Mouse (Mus musculus) intestine, embryonic 15.5 days (tissue): ENCODE results near the gene Rassf5. TPM values are rescaled to one million over a fixed set of nuclear protein-coding genes. Genes with fewer than 3 reads are reported as not detected.

Source experiments
- ATAC-seq: fragments of 200-750 bp; cut with Nextera tagmentation; 2 replicates; pipeline ENCODE4 v1.8.0; 2017; ENCODE audit warnings: moderate TSS enrichment, moderate library complexity
- H3K27ac ChIP-seq: fragments of 300-500 bp; sonication (generic); 2 replicates; pipeline ENCODE4 v1.5.1; 2015; ENCODE audit warnings: mild to moderate bottlenecking, inconsistent platforms
- H3K27me3 ChIP-seq: fragments of 300-500 bp; sonication (generic); replicated peaks from 2 replicates; pipeline ENCODE4 v1.6.1; 2015; ENCODE audit warnings: inconsistent platforms
- H3K36me3 ChIP-seq: fragments of 300-500 bp; sonication (generic); 2 replicates; pipeline ENCODE4 v1.6.1; 2015; ENCODE audit warnings: inconsistent platforms
- H3K4me1 ChIP-seq: fragments of 300-500 bp; sonication (generic); replicated peaks from 2 replicates; pipeline ENCODE4 v1.6.1; 2015; ENCODE audit warnings: inconsistent platforms
- H3K4me2 ChIP-seq: fragments of 300-500 bp; sonication (generic); replicated peaks from 2 replicates; pipeline ENCODE4 v1.6.1; 2015; ENCODE audit warnings: mild to moderate bottlenecking, inconsistent platforms
- H3K4me3 ChIP-seq: fragments of 300-500 bp; sonication (generic); replicated peaks from 2 replicates; pipeline ENCODE4 v1.5.1; 2015; ENCODE audit warnings: inconsistent platforms
- H3K9ac ChIP-seq: fragments of 300-500 bp; sonication (generic); 2 replicates; pipeline ENCODE4 v1.6.1; 2015; ENCODE audit warnings: inconsistent platforms
- H3K9me3 ChIP-seq: fragments of 300-500 bp; sonication (generic); 2 replicates; pipeline ENCODE4 v1.6.1; 2016; ENCODE audit warnings: inconsistent platforms
- WGBS: fragments of 180-500 bp; shearing (Covaris S2); methylation state at CpG from one replicate; pipeline ENCODE4 v1.1.7; 2015; 5-methylcytosine and 5-hydroxymethylcytosine counted together
- polyA plus RNA-seq: library from polyadenylated mRNA; unstranded; fragments of >200 nt; fragmentation: Nextera tagmentation; extraction: Ambion mirVana; gene quantifications from 2 replicates; pipeline ENCODE4 v1.2.1, GENCODE M21; 2015

Rassf5 gene
- polyA plus RNA-seq, 1 experiment from 2014 or later, result 2.8 TPM

- Histone ChIP-seq H3K4me3 (no peak overlapping the region), H3K27ac (no peak overlapping the region), H3K4me1 (peaks cover 18% of the 10 kb centered on the region), H3K4me2 (peak overlapping the region; percentile 27), H3K27me3 (no peaks in the 10 kb centered on the region), H3K9ac (no peak overlapping the region), H3K36me3 (no peaks in the 10 kb centered on the region), H3K9me3 (no peaks in the 10 kb centered on the region)
- peak; percentile 83 for ATAC-seq
- 49% methylated on average over 12 of the region's 12 CpGs for WGBS
Measured at GRCm38 (mm10) chr1:131199976-131200375, 45.1 kb downstream of the Rassf5 start.

GRCm38 (mm10) chr1:131199118-131199821 is 45.8 kb downstream of the Rassf5 start:
- H3K9me3 ChIP-seq, result no peaks in the 10 kb centered on the region
- H3K9ac ChIP-seq, result peak overlapping the region; percentile 29; the same call in 1 of the 2 replicates
- H3K4me2 ChIP-seq, result peak overlapping the region; percentile 27
- H3K36me3 ChIP-seq, result no peaks in the 10 kb centered on the region
- no peak overlapping the region for H3K4me3 ChIP-seq
- ATAC-seq, result no peak
- 70% methylated on average over 18 of the region's 18 CpGs for WGBS
- no peak overlapping the region for H3K27ac ChIP-seq
- no peaks in the 10 kb centered on the region for H3K27me3 ChIP-seq
- H3K4me1 ChIP-seq, result peaks cover 18% of the 10 kb centered on the region

- Histone ChIP-seq H3K4me1 (peaks cover 18% of the 10 kb centered on the region), H3K9ac (no peak overlapping the region), H3K27me3 (no peaks in the 10 kb centered on the region), H3K27ac (no peak overlapping the region), H3K4me2 (no peak overlapping the region), H3K9me3 (no peaks in the 10 kb centered on the region), H3K4me3 (no peak overlapping the region), H3K36me3 (no peaks in the 10 kb centered on the region)
- ATAC-seq, result no peak
- WGBS, result 75% methylated on average over 9 of the region's 9 CpGs
Measured at GRCm38 (mm10) chr1:131198417-131198960, 46.6 kb downstream of the Rassf5 start.

GRCm38 (mm10) chr1:131196107-131196506 is 49.0 kb downstream of the Rassf5 start:
- no peak overlapping the region for H3K4me3 ChIP-seq
- no peak overlapping the region for H3K9ac ChIP-seq
- WGBS, result 27% methylated on average over 2 of the region's 2 CpGs
- H3K27ac ChIP-seq, result no peak overlapping the region
- H3K4me1 ChIP-seq, result peaks cover 18% of the 10 kb centered on the region
- H3K36me3 ChIP-seq, result no peaks in the 10 kb centered on the region
- no peaks in the 10 kb centered on the region for H3K27me3 ChIP-seq
- ATAC-seq, result no peak
- H3K9me3 ChIP-seq, result no peaks in the 10 kb centered on the region
- no peak overlapping the region for H3K4me2 ChIP-seq

- no peaks in the 10 kb centered on the region for H3K27me3 ChIP-seq
- no peak overlapping the region for H3K4me2 ChIP-seq
- ATAC-seq, result no peak
- no peak overlapping the region for H3K27ac ChIP-seq
- peaks cover 18% of the 10 kb centered on the region for H3K4me1 ChIP-seq
- H3K9ac ChIP-seq, result no peak overlapping the region
- WGBS, result 72% methylated on average over 7 of the region's 7 CpGs
- H3K4me3 ChIP-seq, result no peak overlapping the region
- H3K9me3 ChIP-seq, result no peaks in the 10 kb centered on the region
- no peaks in the 10 kb centered on the region for H3K36me3 ChIP-seq
Measured at GRCm38 (mm10) chr1:131195653-131196052, 49.4 kb downstream of the Rassf5 start.

GRCm38 (mm10) chr1:131193746-131194145 is 51.3 kb downstream of the Rassf5 start:
- Histone ChIP-seq H3K27ac (no peak overlapping the region), H3K27me3 (no peaks in the 10 kb centered on the region), H3K4me3 (no peak overlapping the region), H3K9ac (no peak overlapping the region), H3K9me3 (no peaks in the 10 kb centered on the region), H3K36me3 (no peaks in the 10 kb centered on the region), H3K4me2 (no peak overlapping the region), H3K4me1 (peaks cover 9% of the 10 kb centered on the region; the same call in 1 of the 2 replicates)
- ATAC-seq, result no peak
- 48% methylated on average over 3 of the region's 3 CpGs for WGBS

GRCm38 (mm10) chr1:131188655-131189054 is 56.4 kb downstream of the Rassf5 start:
- H3K4me2 ChIP-seq, result no peak overlapping the region
- WGBS, result 94% methylated on average over 5 of the region's 5 CpGs
- H3K4me3 ChIP-seq, result no peak overlapping the region
- no peaks in the 10 kb centered on the region for H3K27me3 ChIP-seq
- H3K27ac ChIP-seq, result no peak overlapping the region
- peaks cover 9% of the 10 kb centered on the region; the same call in 1 of the 2 replicates for H3K4me1 ChIP-seq
- no peaks in the 10 kb centered on the region for H3K9me3 ChIP-seq
- no peak for ATAC-seq
- H3K9ac ChIP-seq, result no peak overlapping the region
- no peaks in the 10 kb centered on the region for H3K36me3 ChIP-seq

GRCm38 (mm10) chr1:131187856-131188255 is 57.2 kb downstream of the Rassf5 start:
- WGBS, result 82% methylated on average over 5 of the region's 5 CpGs
- no peak overlapping the region for H3K4me2 ChIP-seq
- no peak overlapping the region for H3K9ac ChIP-seq
- H3K4me1 ChIP-seq, result peaks cover 9% of the 10 kb centered on the region; the same call in 1 of the 2 replicates
- H3K4me3 ChIP-seq, result no peak overlapping the region
- H3K27me3 ChIP-seq, result no peaks in the 10 kb centered on the region
- no peaks in the 10 kb centered on the region for H3K36me3 ChIP-seq
- H3K27ac ChIP-seq, result no peak overlapping the region
- H3K9me3 ChIP-seq, result no peaks in the 10 kb centered on the region
- no peak for ATAC-seq

- ATAC-seq, result no peak
- Histone ChIP-seq H3K4me1 (peaks cover 9% of the 10 kb centered on the region; the same call in 1 of the 2 replicates), H3K27ac (no peak overlapping the region), H3K4me3 (no peak overlapping the region), H3K27me3 (no peaks in the 10 kb centered on the region), H3K9me3 (no peaks in the 10 kb centered on the region), H3K4me2 (no peak overlapping the region), H3K9ac (no peak overlapping the region), H3K36me3 (no peaks in the 10 kb centered on the region)
- WGBS, result 77% methylated on average over 6 of the region's 6 CpGs
Measured at GRCm38 (mm10) chr1:131186995-131187394, 58.1 kb downstream of the Rassf5 start.

- Histone ChIP-seq H3K4me2 (no peak overlapping the region), H3K36me3 (no peaks in the 10 kb centered on the region), H3K9me3 (no peaks in the 10 kb centered on the region), H3K27me3 (no peaks in the 10 kb centered on the region), H3K9ac (no peak overlapping the region), H3K4me1 (peaks cover 9% of the 10 kb centered on the region; the same call in 1 of the 2 replicates), H3K27ac (no peak overlapping the region), H3K4me3 (no peak overlapping the region)
- 72% methylated on average over 13 of the region's 13 CpGs for whole genome bisulfite sequencing
- no peak for ATAC-seq
Measured at GRCm38 (mm10) chr1:131185821-131186506, 59.1 kb downstream of the Rassf5 start.

- H3K9ac ChIP-seq, result no peak overlapping the region
- no peaks in the 10 kb centered on the region for H3K27me3 ChIP-seq
- H3K4me1 ChIP-seq, result peaks cover 9% of the 10 kb centered on the region; the same call in 1 of the 2 replicates
- H3K4me2 ChIP-seq, result no peak overlapping the region
- H3K9me3 ChIP-seq, result no peaks in the 10 kb centered on the region
- H3K36me3 ChIP-seq, result 0 out of 2 replicates have a peak, but pooled peaks cover 2% of the 10 kb centered on the region
- H3K27ac ChIP-seq, result no peak overlapping the region
- ATAC-seq, result no peak
- 74% methylated on average over 8 of the region's 8 CpGs for WGBS
- H3K4me3 ChIP-seq, result no peak overlapping the region
Measured at GRCm38 (mm10) chr1:131184956-131185660, 60.0 kb downstream of the Rassf5 start.
